Mouse (Mus musculus) heart, postnatal 0 days (tissue): ENCODE results near the gene Pdxp. TPM values are rescaled to one million over a fixed set of nuclear protein-coding genes. Genes with fewer than 3 reads are reported as not detected.

Experiments
- ATAC-seq: fragments of 200-750 bp; cut with Nextera tagmentation; 2 replicates; pipeline ENCODE4 v1.8.0; 2017; ENCODE audit warnings: low read depth, moderate number of reproducible peaks, moderate library complexity; ENCODE audit not compliant: insufficient read depth
- DNase-seq: peaks from one replicate; pipeline ENCODE4 v3.0.0-alpha.2; 2016; ENCODE audit warnings: low spot score
- H3K27ac ChIP-seq: fragments of 300-500 bp; sonication (generic); 2 replicates; pipeline ENCODE4 v1.5.1; 2014; ENCODE audit warnings: low read depth, mild to moderate bottlenecking
- H3K27me3 ChIP-seq: fragments of 300-500 bp; sonication (generic); 2 replicates; pipeline ENCODE4 v1.6.1; 2014; ENCODE audit warnings: low read length, mixed read lengths; ENCODE audit not compliant: control insufficient read depth, insufficient read depth
- H3K36me3 ChIP-seq: fragments of 300-500 bp; sonication (generic); replicated peaks from 2 replicates; pipeline ENCODE4 v1.6.1; 2014; ENCODE audit warnings: low read length, mixed read lengths; ENCODE audit not compliant: control insufficient read depth, insufficient read depth
- H3K4me1 ChIP-seq: fragments of 300-500 bp; sonication (generic); 2 replicates; pipeline ENCODE4 v1.6.1; 2014; ENCODE audit warnings: antibody characterized with exemption; ENCODE audit not compliant: control insufficient read depth, insufficient read depth
- H3K4me2 ChIP-seq: fragments of 300-500 bp; sonication (generic); 2 replicates; pipeline ENCODE4 v1.6.1; 2014; ENCODE audit warnings: low read depth, mild to moderate bottlenecking, low read length, moderate library complexity
- H3K4me3 ChIP-seq: fragments of 300-500 bp; sonication (generic); 2 replicates; pipeline ENCODE4 v1.5.1; 2014; ENCODE audit warnings: low read depth, low read length
- H3K9ac ChIP-seq: fragments of 300-500 bp; sonication (generic); replicated peaks from 2 replicates; pipeline ENCODE4 v1.6.1; 2014; ENCODE audit warnings: low read depth, low read length, mixed read lengths
- H3K9me3 ChIP-seq: fragments of 300-500 bp; sonication (generic); replicated peaks from 2 replicates; pipeline ENCODE4 v1.6.1; 2016; ENCODE audit warnings: low read length; ENCODE audit not compliant: control insufficient read depth
- CTCF ChIP-seq: IDR thresholded peaks from 2 replicates; pipeline ENCODE4 v1.5.1; 2016; ENCODE audit warnings: antibody characterized with exemption, control low read depth, low read depth
- EP300 ChIP-seq: IDR thresholded peaks from 2 replicates; pipeline ENCODE4 v1.6.1; 2016; ENCODE audit warnings: antibody characterized with exemption, low read depth
- WGBS: fragments of 180-500 bp; shearing (Covaris S2); extraction: QIAGEN DNeasy Blood & Tissue Kit; methylation state at CpG from one replicate; pipeline ENCODE4 v1.1.7; 2014; 5-methylcytosine and 5-hydroxymethylcytosine counted together
- polyA plus RNA-seq: library from polyadenylated mRNA; unstranded; fragments of >200 nt; fragmentation: Nextera tagmentation; extraction: Ambion mirVana; gene quantifications from 2 replicates; pipeline ENCODE4 v1.2.1, GENCODE M21; 2015
- total RNA-seq: library from RNA; depleted of rRNA; stranded (reverse); fragments of >200 nt; gene quantifications from 2 replicates; pipeline ENCODE4 v1.2.3, GENCODE M21; 2014; ENCODE audit warnings: low replicate concordance

Gene Pdxp
- total and polyA plus RNA-seq, 2 experiments from 2014 or later: 7.7 to 25.8 TPM

GRCm38 (mm10) chr15:78908399-78908798 lies 5.3 kb upstream of the Pdxp start:
- H3K4me3 ChIP-seq: no peak overlapping the region
- H3K4me2 ChIP-seq: no peak overlapping the region
- H3K4me1 ChIP-seq: no peaks in the 10 kb centered on the region
- 0 out of 2 replicates have a peak overlapping the region, but pooled peaks have one; percentile 16 for H3K9ac ChIP-seq
- H3K36me3 ChIP-seq: peaks cover 69% of the 10 kb centered on the region
- ATAC-seq: no peak
- no peaks in the 10 kb centered on the region for H3K9me3 ChIP-seq
- no peaks in the 10 kb centered on the region for H3K27me3 ChIP-seq
- no peak for DNase-seq
- TF ChIP-seq CTCF (no peak), EP300 (no peak)
- no peak overlapping the region for H3K27ac ChIP-seq
- 79% methylated on average over 7 of the region's 7 CpGs for WGBS

- Histone ChIP-seq H3K9ac (no peak overlapping the region), H3K4me2 (no peak overlapping the region), H3K9me3 (no peaks in the 10 kb centered on the region), H3K27ac (no peak overlapping the region), H3K27me3 (no peaks in the 10 kb centered on the region), H3K36me3 (peaks cover 68% of the 10 kb centered on the region), H3K4me1 (0 out of 2 replicates have a peak, but pooled peaks cover 2% of the 10 kb centered on the region), H3K4me3 (no peak overlapping the region)
- no peak for DNase-seq
- TF ChIP-seq EP300 (no peak), CTCF (no peak)
- ATAC-seq: no peak
- WGBS: 73% methylated on average over 8 of the region's 8 CpGs
Observed at GRCm38 (mm10) chr15:78908982-78909381, 4.7 kb upstream of the Pdxp start.

- Histone ChIP-seq H3K4me1 (peaks cover 12% of the 10 kb centered on the region; the same call in 1 of the 2 replicates), H3K4me2 (no peak overlapping the region), H3K9ac (no peak overlapping the region), H3K27ac (no peak overlapping the region), H3K27me3 (no peaks in the 10 kb centered on the region), H3K4me3 (no peak overlapping the region), H3K9me3 (no peaks in the 10 kb centered on the region), H3K36me3 (peaks cover 43% of the 10 kb centered on the region)
- TF ChIP-seq EP300 (no peak), CTCF (no peak; the same call in 1 of the 2 replicates)
- ATAC-seq: no peak
- 38% methylated on average over 9 of the region's 9 CpGs for WGBS
- no peak for DNase-seq
Observed at GRCm38 (mm10) chr15:78912040-78912439, 1.7 kb upstream of the Pdxp start.

- 0 out of 2 replicates have a peak overlapping the region, but pooled peaks have one; percentile 18 for H3K27ac ChIP-seq
- ATAC-seq (peak; percentile 69), DNase-seq (no peak)
- H3K9ac ChIP-seq: peak overlapping the region; percentile 53
- H3K4me1 ChIP-seq: peaks cover 12% of the 10 kb centered on the region; the same call in 1 of the 2 replicates
- under 1% methylated on average over 83 of the region's 87 CpGs for WGBS
- no peaks in the 10 kb centered on the region for H3K9me3 ChIP-seq
- peak overlapping the region; percentile 54 for H3K4me3 ChIP-seq
- TF ChIP-seq CTCF (no peak), EP300 (no peak)
- H3K4me2 ChIP-seq: peak overlapping the region; percentile 96
- H3K36me3 ChIP-seq: peaks cover 23% of the 10 kb centered on the region
- H3K27me3 ChIP-seq: no peaks in the 10 kb centered on the region
Observed at GRCm38 (mm10) chr15:78914091-78914822, 538 bp downstream of the Pdxp start.

GRCm38 (mm10) chr15:78914823-78915659 lies 1.3 kb downstream of the Pdxp start:
- Histone ChIP-seq H3K4me3 (peak overlapping the region; percentile 54), H3K36me3 (peaks cover 18% of the 10 kb centered on the region; the same call in 1 of the 2 replicates), H3K27me3 (no peaks in the 10 kb centered on the region), H3K4me2 (peak overlapping the region; percentile 96), H3K9me3 (no peaks in the 10 kb centered on the region), H3K9ac (no peak overlapping the region), H3K4me1 (peaks cover 12% of the 10 kb centered on the region; the same call in 1 of the 2 replicates), H3K27ac (no peak overlapping the region)
- no peak for ATAC-seq
- TF ChIP-seq CTCF: no peak
- TF ChIP-seq EP300: no peak
- WGBS: 56% methylated on average over 8 of the region's 8 CpGs
- DNase-seq: no peak
